Mouse (Mus musculus) kidney, postnatal 0 days (tissue): ENCODE measurements at regions not wholly inside any gene's neighbourhood (a gene's known extent, or its start where the extent isn't known, plus 50 kb on each side); places are given as distances from the start of the nearest gene placed in this dataset.
A peak's percentile ranks its signal among the peaks of the same experiment; 100 is the strongest.

Source experiments
- ATAC-seq: fragments of 200-750 bp; cut with Nextera tagmentation; replicated peaks from 2 replicates; pipeline ENCODE4 v1.8.0; 2017; ENCODE audit warnings: low read depth, moderate number of reproducible peaks, moderate TSS enrichment, moderate library complexity; ENCODE audit not compliant: low FRiP score
- DNase-seq: peaks from one replicate; pipeline ENCODE4 v3.0.0-alpha.2; 2016; ENCODE audit warnings: low spot score
- H3K27ac ChIP-seq: fragments of 300-500 bp; sonication (generic); 2 replicates; pipeline ENCODE4 v1.5.1; 2014; ENCODE audit warnings: mild to moderate bottlenecking
- H3K27me3 ChIP-seq: fragments of 300-500 bp; sonication (generic); 2 replicates; pipeline ENCODE4 v1.6.1; 2014; ENCODE audit warnings: low read length, mixed read lengths; ENCODE audit not compliant: insufficient read depth
- H3K36me3 ChIP-seq: fragments of 300-500 bp; sonication (generic); 2 replicates; pipeline ENCODE4 v1.6.1; 2014; ENCODE audit warnings: low read length, mixed read lengths; ENCODE audit not compliant: insufficient read depth
- H3K4me1 ChIP-seq: fragments of 300-500 bp; sonication (generic); replicated peaks from 2 replicates; pipeline ENCODE4 v1.6.1; 2014; ENCODE audit warnings: antibody characterized with exemption, low read length, mixed read lengths; ENCODE audit not compliant: insufficient read depth
- H3K4me2 ChIP-seq: fragments of 300-500 bp; sonication (generic); 2 replicates; pipeline ENCODE4 v1.6.1; 2014; ENCODE audit warnings: mild to moderate bottlenecking, low read length, moderate library complexity, mixed read lengths
- H3K4me3 ChIP-seq: fragments of 300-500 bp; sonication (generic); replicated peaks from 2 replicates; pipeline ENCODE4 v1.5.1; 2014; ENCODE audit warnings: low read depth, low read length
- H3K9ac ChIP-seq: fragments of 300-500 bp; sonication (generic); 2 replicates; pipeline ENCODE4 v1.6.1; 2014; ENCODE audit warnings: low read depth, low read length
- H3K9me3 ChIP-seq: fragments of 300-500 bp; sonication (generic); replicated peaks from 2 replicates; pipeline ENCODE4 v1.6.1; 2016; ENCODE audit warnings: low read length, inconsistent platforms, mixed read lengths
- CTCF ChIP-seq: IDR thresholded peaks from 2 replicates; pipeline ENCODE4 v1.5.1; 2016; ENCODE audit warnings: antibody characterized with exemption, low read depth, mild to moderate bottlenecking, moderate library complexity
- WGBS: fragments of 180-500 bp; shearing (Covaris S2); extraction: QIAGEN DNeasy Blood & Tissue Kit; methylation state at CpG from one replicate; pipeline ENCODE4 v1.1.7; 2014; 5-methylcytosine and 5-hydroxymethylcytosine counted together

GRCm38 (mm10) chr4:51992482-51992881 is 446.6 kb upstream of the Smc2 start:
- Histone ChIP-seq H3K4me2 (no peak overlapping the region), H3K27me3 (no peaks in the 10 kb centered on the region), H3K27ac (no peak overlapping the region), H3K4me1 (no peaks in the 10 kb centered on the region), H3K9me3 (no peaks in the 10 kb centered on the region), H3K4me3 (no peak overlapping the region), H3K36me3 (no peaks in the 10 kb centered on the region), H3K9ac (no peak overlapping the region)
- ATAC-seq (no peak), DNase-seq (no peak)
- WGBS, result 66% methylated on average over 2 of the region's 2 CpGs
- TF ChIP-seq CTCF, result no peak

DNA sequence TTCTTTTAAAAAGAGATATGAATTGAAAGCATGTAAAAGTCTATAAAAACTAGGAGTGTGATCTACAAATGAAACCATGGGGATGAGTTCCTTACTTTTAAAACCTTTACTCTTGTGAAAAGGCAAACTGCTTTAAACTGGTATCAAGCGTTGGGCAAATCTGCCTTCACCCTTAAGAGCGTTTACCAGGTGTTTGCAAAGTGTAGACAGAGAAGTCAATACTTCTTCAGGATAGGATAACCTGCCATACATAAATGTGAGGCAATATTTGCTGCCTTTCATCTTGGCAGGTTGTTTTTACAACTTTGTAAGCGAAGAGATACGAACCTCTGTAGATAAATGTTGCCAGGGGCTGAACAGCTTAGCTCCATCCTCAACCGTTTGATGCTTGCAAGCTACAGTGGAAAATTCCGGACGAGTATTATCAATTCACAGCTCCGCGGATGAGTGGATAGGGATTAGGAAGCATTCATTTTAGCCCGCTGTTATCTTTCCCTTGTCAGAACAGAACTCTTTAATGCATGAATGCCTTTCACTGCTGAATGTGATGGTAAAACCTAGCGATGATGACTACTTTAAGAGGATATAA is 402.2 kb upstream of the Smc2 start:
- DNase-seq (no peak), ATAC-seq (no peak)
- WGBS, result 77% methylated on average over 11 of the region's 11 CpGs
- H3K4me1 ChIP-seq, result no peaks in the 10 kb centered on the region
- no peak overlapping the region for H3K27ac ChIP-seq
- H3K4me2 ChIP-seq, result no peak overlapping the region
- H3K36me3 ChIP-seq, result no peaks in the 10 kb centered on the region
- no peaks in the 10 kb centered on the region for H3K9me3 ChIP-seq
- H3K4me3 ChIP-seq, result no peak overlapping the region
- no peak overlapping the region for H3K9ac ChIP-seq
- no peaks in the 10 kb centered on the region for H3K27me3 ChIP-seq
- TF ChIP-seq CTCF, result no peak

GRCm38 (mm10) chr4:52043404-52043803 is 395.6 kb upstream of the Smc2 start:
- WGBS, result 97% methylated on average over 1 of the region's 1 CpGs
- H3K36me3 ChIP-seq, result no peaks in the 10 kb centered on the region
- ATAC-seq, result no peak
- H3K4me3 ChIP-seq, result no peak overlapping the region
- H3K27ac ChIP-seq, result no peak overlapping the region
- no peak overlapping the region for H3K9ac ChIP-seq
- no peaks in the 10 kb centered on the region for H3K4me1 ChIP-seq
- H3K4me2 ChIP-seq, result no peak overlapping the region
- no peaks in the 10 kb centered on the region for H3K9me3 ChIP-seq
- no peak for TF ChIP-seq CTCF
- no peak for DNase-seq
- no peaks in the 10 kb centered on the region for H3K27me3 ChIP-seq

DNA sequence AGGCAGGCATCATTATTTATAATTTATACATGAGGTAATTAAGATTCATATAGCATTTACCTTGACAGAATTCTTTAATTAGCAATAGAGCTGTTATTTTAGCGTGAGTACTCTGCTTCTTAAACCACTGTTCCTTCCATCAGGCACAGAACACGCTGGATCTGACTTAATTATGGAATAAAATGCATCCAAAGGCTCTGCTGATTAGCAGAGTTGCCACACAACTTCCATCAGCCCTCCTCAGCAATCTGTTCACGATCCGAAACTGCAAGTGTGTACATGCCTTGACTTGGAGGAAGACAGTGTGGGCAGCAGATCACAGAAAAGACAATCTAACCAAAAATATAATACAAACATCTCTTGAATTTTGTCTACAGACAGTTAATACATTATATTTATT is 388.1 kb upstream of the Smc2 start:
- Histone ChIP-seq H3K36me3 (no peaks in the 10 kb centered on the region), H3K9ac (no peak overlapping the region), H3K4me2 (no peak overlapping the region), H3K27me3 (no peaks in the 10 kb centered on the region), H3K27ac (no peak overlapping the region), H3K9me3 (no peaks in the 10 kb centered on the region), H3K4me3 (no peak overlapping the region), H3K4me1 (no peaks in the 10 kb centered on the region)
- TF ChIP-seq CTCF, result no peak
- ATAC-seq (no peak), DNase-seq (no peak)
- WGBS, result 76% methylated on average over 4 of the region's 4 CpGs

GRCm38 (mm10) chr4:52056031-52056430 is 383.0 kb upstream of the Smc2 start:
- Histone ChIP-seq H3K9me3 (no peaks in the 10 kb centered on the region), H3K36me3 (no peaks in the 10 kb centered on the region), H3K4me2 (no peak overlapping the region), H3K27me3 (no peaks in the 10 kb centered on the region), H3K4me3 (no peak overlapping the region), H3K9ac (no peak overlapping the region), H3K27ac (no peak overlapping the region), H3K4me1 (no peaks in the 10 kb centered on the region)
- DNase-seq (peak; percentile 22), ATAC-seq (no peak)
- no peak for TF ChIP-seq CTCF

- Histone ChIP-seq H3K27ac (no peak overlapping the region), H3K9ac (no peak overlapping the region), H3K4me2 (no peak overlapping the region), H3K36me3 (no peaks in the 10 kb centered on the region), H3K9me3 (no peaks in the 10 kb centered on the region), H3K4me1 (no peaks in the 10 kb centered on the region), H3K27me3 (no peaks in the 10 kb centered on the region), H3K4me3 (no peak overlapping the region)
- TF ChIP-seq CTCF, result no peak
- 76% methylated on average over 3 of the region's 3 CpGs for WGBS
- DNase-seq, result no peak
- no peak for ATAC-seq
These were observed 379.0 kb upstream of the Smc2 start for GRCm38 (mm10) chr4:52060031-52060430.

- Histone ChIP-seq H3K4me2 (no peak overlapping the region), H3K36me3 (no peaks in the 10 kb centered on the region), H3K27ac (no peak overlapping the region), H3K27me3 (no peaks in the 10 kb centered on the region), H3K9me3 (no peaks in the 10 kb centered on the region), H3K4me1 (no peaks in the 10 kb centered on the region), H3K4me3 (no peak overlapping the region), H3K9ac (no peak overlapping the region)
- no peak for DNase-seq
- 70% methylated on average over 3 of the region's 3 CpGs for WGBS
- no peak for TF ChIP-seq CTCF
- ATAC-seq, result no peak
These were observed 339.9 kb upstream of the Smc2 start for GRCm38 (mm10) chr4:52099187-52099586.
